Mouse (Mus musculus) liver, postnatal 0 days (tissue): ENCODE measurements at regions not wholly inside any gene's neighbourhood (a gene's known extent, or its start where the extent isn't known, plus 50 kb on each side); places are given as distances from the start of the nearest gene placed in this dataset.

Source experiments
- CTCF ChIP-seq: sonication (generic); IDR thresholded peaks from 2 replicates; pipeline ENCODE4 v1.5.1; 2016; ENCODE audit warnings: antibody characterized with exemption, low read depth
- EP300 ChIP-seq: IDR thresholded peaks from 2 replicates; pipeline ENCODE4 v1.6.1; 2016; ENCODE audit warnings: antibody characterized with exemption, low read depth, mild to moderate bottlenecking

- TF ChIP-seq EP300 (no peak), CTCF (no peak)
Observed at GRCm38 (mm10) chr11:12558176-12558575, 93.4 kb upstream of the Cobl start.
